Comparison of ENCODE assay signal across 1 mouse cellular context in the genomic region with DNA sequence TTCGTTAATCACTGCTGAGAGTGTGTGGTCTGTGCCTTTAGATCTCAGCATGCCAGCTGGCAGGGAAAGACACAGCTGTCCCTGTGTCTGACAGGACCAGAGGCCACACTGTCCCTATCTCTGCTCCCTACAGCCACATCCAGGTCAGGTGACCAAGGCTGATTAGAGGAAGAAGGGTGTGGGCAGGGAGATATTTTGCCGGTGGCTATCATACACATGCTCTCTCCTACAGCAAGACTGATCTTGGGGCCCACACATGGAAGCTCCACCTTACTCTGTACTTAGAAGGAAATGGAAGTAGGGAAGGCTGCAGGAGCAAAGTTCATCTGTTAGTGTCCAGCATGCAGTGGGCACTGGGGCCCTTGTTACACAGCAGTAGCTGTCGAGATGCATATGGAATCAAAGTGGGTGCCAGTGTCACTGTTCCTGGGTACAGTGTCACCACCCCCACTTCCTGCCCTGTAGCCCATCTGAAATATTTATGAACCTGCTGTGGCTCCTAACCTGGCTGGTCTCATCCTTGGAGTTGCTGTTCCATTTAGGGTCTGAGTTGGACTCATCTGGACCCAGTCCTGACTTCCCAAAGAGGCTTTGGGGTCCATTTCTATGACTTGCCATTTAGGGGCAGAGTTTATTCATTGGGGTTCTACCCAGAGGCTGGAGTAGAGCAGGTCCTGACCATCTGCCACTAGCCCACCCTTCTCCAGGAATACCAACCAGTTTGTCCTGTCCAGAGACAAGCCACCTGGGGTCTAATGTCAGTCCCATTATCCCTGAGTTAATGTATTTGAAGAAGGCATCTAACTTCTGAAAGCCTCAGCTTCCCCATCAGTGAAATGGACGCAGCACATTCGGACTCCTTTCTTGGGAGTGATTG.
TF ChIP-seq lines count a peak whose summit lies in the region.

No protein-coding gene starts in this region.

TF ChIP-seq in MEL, 35 proteins besides CTCF, POLR2A, EP300 and RAD21 (continued from another document):
- TF ChIP-seq SIN3A (IDR thresholded peaks at IDR 0.05; ENCODE audit: low read length) (peak; percentile 42; the same call in 1 of the 2 replicates), TBP (IDR thresholded peaks at IDR 0.05; ENCODE audit: low read depth, low read length) (no peak), ZKSCAN1 (IDR thresholded peaks at IDR 0.05; ENCODE audit: low read depth, low read length) (no peak), ZNF384 (IDR thresholded peaks at IDR 0.05; ENCODE audit: low read depth, low read length) (no peak), POLR2AphosphoS2 (IDR thresholded peaks at IDR 0.05; ENCODE audit: low read length) (no peak), NELFE (IDR thresholded peaks at IDR 0.05; ENCODE audit: low read depth, low read length) (no peak)
